Mouse (Mus musculus): ENCODE data around the gene Rnf166. TPM values are rescaled to one million over a fixed set of nuclear protein-coding genes. Genes with fewer than 3 reads are reported as not detected.

Gene Rnf166
- polyA plus RNA-seq, 1 experiment from 2014 or later: 44.0 TPM

GRCm38 (mm10) chr8:122439336-122439735 is 36.5 kb downstream of the Rnf166 start:
- ATAC-seq (replicated peaks; ENCODE audit: low FRiP score, low read depth): no peak
- 93% methylated on average over 16 of the region's 16 CpGs for WGBS

GRCm38 (mm10) chr8:122437708-122438331 is 38.0 kb downstream of the Rnf166 start:
- Histone ChIP-seq H3K4me2 (ENCODE audit: low read length) (peak overlapping the region; percentile 30; the same call in 1 of the 2 replicates), H3K9me3 (replicated peaks; ENCODE audit: low read length) (no peaks in the 10 kb centered on the region), H3K4me3 (replicated peaks; ENCODE audit: low read depth, low read length) (no peak overlapping the region), H3K27ac (peak overlapping the region; percentile 64; the same call in 1 of the 2 replicates), H3K27me3 (ENCODE audit: insufficient read depth, low read length) (no peaks in the 10 kb centered on the region), H3K36me3 (ENCODE audit: insufficient read depth, low read length) (0 out of 2 replicates have a peak, but pooled peaks cover 9% of the 10 kb centered on the region), H3K9ac (ENCODE audit: low read depth, low read length) (0 out of 2 replicates have a peak overlapping the region, but pooled peaks have one; percentile 27), H3K4me1 (replicated peaks; ENCODE audit: insufficient read depth, low read length) (peaks cover 12% of the 10 kb centered on the region; the same call in 1 of the 2 replicates)
- ATAC-seq (replicated peaks; ENCODE audit: low FRiP score, low read depth) (no peak), DNase-seq (ENCODE audit: low spot score) (peak; percentile 71)
- WGBS: 84% methylated on average over 13 of the region's 13 CpGs
- TF ChIP-seq CTCF (IDR thresholded peaks at IDR 0.05; ENCODE audit: low read depth): no peak

More at GRCm38 (mm10) chr8:122439336-122439735, 36.5 kb downstream of the Rnf166 start:
- Histone ChIP-seq H3K4me2 (ENCODE audit: low read length) (no peak overlapping the region), H3K27me3 (ENCODE audit: insufficient read depth, low read length) (no peaks in the 10 kb centered on the region), H3K4me3 (replicated peaks; ENCODE audit: low read depth, low read length) (no peak overlapping the region), H3K9ac (ENCODE audit: low read depth, low read length) (no peak overlapping the region), H3K9me3 (replicated peaks; ENCODE audit: low read length) (no peaks in the 10 kb centered on the region), H3K27ac (no peak overlapping the region), H3K36me3 (ENCODE audit: insufficient read depth, low read length) (0 out of 2 replicates have a peak, but pooled peaks cover 9% of the 10 kb centered on the region), H3K4me1 (replicated peaks; ENCODE audit: insufficient read depth, low read length) (0 out of 2 replicates have a peak, but pooled peaks cover 11% of the 10 kb centered on the region)
- TF ChIP-seq CTCF (IDR thresholded peaks at IDR 0.05; ENCODE audit: low read depth): no peak
- no peak for DNase-seq (ENCODE audit: low spot score)

GRCm38 (mm10) chr8:122436586-122437125 is 39.2 kb downstream of the Rnf166 start:
- H3K4me3 ChIP-seq (replicated peaks; ENCODE audit: low read depth, low read length): no peak overlapping the region
- 0 out of 2 replicates have a peak, but pooled peaks cover 9% of the 10 kb centered on the region for H3K36me3 ChIP-seq (ENCODE audit: insufficient read depth, low read length)
- DNase-seq (ENCODE audit: low spot score) (no peak), ATAC-seq (replicated peaks; ENCODE audit: low FRiP score, low read depth) (no peak)
- H3K9me3 ChIP-seq (replicated peaks; ENCODE audit: low read length): no peaks in the 10 kb centered on the region
- no peak for TF ChIP-seq CTCF (IDR thresholded peaks at IDR 0.05; ENCODE audit: low read depth)
- H3K27ac ChIP-seq: no peak overlapping the region
- peaks cover 14% of the 10 kb centered on the region for H3K4me1 ChIP-seq (replicated peaks; ENCODE audit: insufficient read depth, low read length)
- H3K27me3 ChIP-seq (ENCODE audit: insufficient read depth, low read length): no peaks in the 10 kb centered on the region
- H3K9ac ChIP-seq (ENCODE audit: low read depth, low read length): no peak overlapping the region
- 73% methylated on average over 20 of the region's 20 CpGs for WGBS
- H3K4me2 ChIP-seq (ENCODE audit: low read length): no peak overlapping the region

GRCm38 (mm10) chr8:122436146-122436545 is 39.7 kb downstream of the Rnf166 start:
- Histone ChIP-seq H3K27me3 (ENCODE audit: insufficient read depth, low read length) (no peaks in the 10 kb centered on the region), H3K9me3 (replicated peaks; ENCODE audit: low read length) (no peaks in the 10 kb centered on the region), H3K36me3 (ENCODE audit: insufficient read depth, low read length) (0 out of 2 replicates have a peak, but pooled peaks cover 9% of the 10 kb centered on the region), H3K27ac (no peak overlapping the region), H3K9ac (ENCODE audit: low read depth, low read length) (no peak overlapping the region), H3K4me1 (replicated peaks; ENCODE audit: insufficient read depth, low read length) (peaks cover 19% of the 10 kb centered on the region), H3K4me2 (ENCODE audit: low read length) (no peak overlapping the region), H3K4me3 (replicated peaks; ENCODE audit: low read depth, low read length) (no peak overlapping the region)
- ATAC-seq (replicated peaks; ENCODE audit: low FRiP score, low read depth): no peak
- TF ChIP-seq CTCF (IDR thresholded peaks at IDR 0.05; ENCODE audit: low read depth): no peak
- no peak for DNase-seq (ENCODE audit: low spot score)
- 94% methylated on average over 9 of the region's 9 CpGs for WGBS

- no peaks in the 10 kb centered on the region for H3K9me3 ChIP-seq (replicated peaks; ENCODE audit: low read length)
- H3K27me3 ChIP-seq (ENCODE audit: insufficient read depth, low read length): no peaks in the 10 kb centered on the region
- no peak for ATAC-seq (replicated peaks; ENCODE audit: low FRiP score, low read depth)
- 93% methylated on average over 6 of the region's 6 CpGs for WGBS
- H3K36me3 ChIP-seq (ENCODE audit: insufficient read depth, low read length): 0 out of 2 replicates have a peak, but pooled peaks cover 9% of the 10 kb centered on the region
- no peak overlapping the region for H3K4me2 ChIP-seq (ENCODE audit: low read length)
- no peak overlapping the region for H3K27ac ChIP-seq
- no peak for DNase-seq (ENCODE audit: low spot score)
- no peak overlapping the region for H3K4me3 ChIP-seq (replicated peaks; ENCODE audit: low read depth, low read length)
- peak; percentile 59 for TF ChIP-seq CTCF (IDR thresholded peaks at IDR 0.05; ENCODE audit: low read depth)
- H3K9ac ChIP-seq (ENCODE audit: low read depth, low read length): no peak overlapping the region
- H3K4me1 ChIP-seq (replicated peaks; ENCODE audit: insufficient read depth, low read length): peaks cover 23% of the 10 kb centered on the region
Observed at GRCm38 (mm10) chr8:122435375-122435774, 40.5 kb downstream of the Rnf166 start.

GRCm38 (mm10) chr8:122433269-122433905 is 42.5 kb downstream of the Rnf166 start:
- ATAC-seq (replicated peaks; ENCODE audit: low FRiP score, low read depth) (peak; percentile 16), DNase-seq (ENCODE audit: low spot score) (peak; percentile 22)
- H3K4me2 ChIP-seq (ENCODE audit: low read length): peak overlapping the region; percentile 84
- H3K4me3 ChIP-seq (replicated peaks; ENCODE audit: low read depth, low read length): no peak overlapping the region
- peak; percentile 62 for TF ChIP-seq CTCF (IDR thresholded peaks at IDR 0.05; ENCODE audit: low read depth)
- H3K9ac ChIP-seq (ENCODE audit: low read depth, low read length): peak overlapping the region; percentile 73; the same call in 1 of the 2 replicates
- peak overlapping the region; percentile 78; the same call in 1 of the 2 replicates for H3K27ac ChIP-seq
- peaks cover 27% of the 10 kb centered on the region for H3K4me1 ChIP-seq (replicated peaks; ENCODE audit: insufficient read depth, low read length)
- H3K9me3 ChIP-seq (replicated peaks; ENCODE audit: low read length): no peaks in the 10 kb centered on the region
- H3K36me3 ChIP-seq (ENCODE audit: insufficient read depth, low read length): 0 out of 2 replicates have a peak, but pooled peaks cover 9% of the 10 kb centered on the region
- WGBS: 60% methylated on average over 11 of the region's 11 CpGs
- no peaks in the 10 kb centered on the region for H3K27me3 ChIP-seq (ENCODE audit: insufficient read depth, low read length)

Measured in kidney, postnatal 0 days (tissue).